Mouse (Mus musculus) gastrocnemius, postnatal 36 days (tissue): ENCODE results near the gene Itgb5. TPM values are rescaled to one million over a fixed set of nuclear protein-coding genes. Genes with fewer than 3 reads are reported as not detected.
A peak's percentile ranks its signal among the peaks of the same experiment; 100 is the strongest.

ENCODE experiments used
- DNase-seq, 2 experiments: peaks; one replicate each; pipeline ENCODE4 v3.0.0; 2022
- intact Hi-C: fragments of 180-260 bp; cut with DNase I; formaldehyde crosslinking; loops from one replicate; pipeline ENCODE4 v1.15.1; 2025
- long read RNA-seq, 2 experiments: library from polyadenylated mRNA; stranded (forward); transcript quantifications; one replicate each; pipeline ENCODE4 v2.0.0; 2021
- total RNA-seq, 2 experiments: library from RNA; stranded (reverse); gene quantifications; 2 replicates each; pipeline ENCODE4 v1.2.3; 2021

The Itgb5 gene
- total RNA-seq = 10 to 100 TPM; 47.5 to 51.9 TPM
- long read RNA-seq, experiment 1, transcript Itgb5-202 (15 exons, 3,282 nt) = major isoform, 6 of 17 reads
- long read RNA-seq, experiment 1, partial matches to known transcripts = 6 of 17 reads
- long read RNA-seq, experiment 1, other reads (novel, unspliced or antisense) = 4 of 17 reads
- long read RNA-seq, experiment 2, transcript Itgb5-202 (15 exons, 3,282 nt) = major isoform, 11 of 30 reads
- long read RNA-seq, experiment 2, partial matches to known transcripts = 17 of 30 reads
- long read RNA-seq, experiment 2, other reads (novel, unspliced or antisense) = 0 of 30 reads

DNA sequence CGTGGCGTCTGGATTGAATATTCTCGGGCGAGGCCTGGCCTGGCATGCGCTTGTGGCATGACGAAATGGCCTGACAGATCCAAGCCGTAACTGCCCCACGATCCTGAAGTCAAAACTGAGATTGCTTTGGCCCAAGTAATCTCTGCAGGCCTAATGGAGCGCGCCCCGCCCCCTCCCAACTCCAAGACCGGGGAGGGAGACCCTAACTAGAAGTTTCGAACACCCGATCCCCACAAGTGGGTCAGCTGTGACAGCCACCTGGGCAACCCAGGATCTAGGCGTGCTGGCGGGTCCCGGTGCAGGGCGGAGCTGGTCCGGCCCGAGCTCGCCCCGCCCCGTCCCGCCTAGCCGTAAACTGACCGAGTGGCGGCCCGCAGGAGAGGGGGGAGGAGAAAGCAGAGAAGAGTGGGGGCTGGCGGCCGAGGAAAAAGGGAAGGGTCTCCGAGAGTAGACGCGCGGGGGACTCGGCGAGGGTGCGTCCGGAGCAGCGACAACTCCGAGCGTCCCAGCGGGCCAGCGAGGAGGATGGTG lies at the start of gene Itgb5:
Gene Itgb5 (plus strand): TSS at position 365 of the 531 bp plus-strand sequence.
- peak; percentile 74 to 75 for DNase-seq
- intact Hi-C loops = no loop called here

DNA sequence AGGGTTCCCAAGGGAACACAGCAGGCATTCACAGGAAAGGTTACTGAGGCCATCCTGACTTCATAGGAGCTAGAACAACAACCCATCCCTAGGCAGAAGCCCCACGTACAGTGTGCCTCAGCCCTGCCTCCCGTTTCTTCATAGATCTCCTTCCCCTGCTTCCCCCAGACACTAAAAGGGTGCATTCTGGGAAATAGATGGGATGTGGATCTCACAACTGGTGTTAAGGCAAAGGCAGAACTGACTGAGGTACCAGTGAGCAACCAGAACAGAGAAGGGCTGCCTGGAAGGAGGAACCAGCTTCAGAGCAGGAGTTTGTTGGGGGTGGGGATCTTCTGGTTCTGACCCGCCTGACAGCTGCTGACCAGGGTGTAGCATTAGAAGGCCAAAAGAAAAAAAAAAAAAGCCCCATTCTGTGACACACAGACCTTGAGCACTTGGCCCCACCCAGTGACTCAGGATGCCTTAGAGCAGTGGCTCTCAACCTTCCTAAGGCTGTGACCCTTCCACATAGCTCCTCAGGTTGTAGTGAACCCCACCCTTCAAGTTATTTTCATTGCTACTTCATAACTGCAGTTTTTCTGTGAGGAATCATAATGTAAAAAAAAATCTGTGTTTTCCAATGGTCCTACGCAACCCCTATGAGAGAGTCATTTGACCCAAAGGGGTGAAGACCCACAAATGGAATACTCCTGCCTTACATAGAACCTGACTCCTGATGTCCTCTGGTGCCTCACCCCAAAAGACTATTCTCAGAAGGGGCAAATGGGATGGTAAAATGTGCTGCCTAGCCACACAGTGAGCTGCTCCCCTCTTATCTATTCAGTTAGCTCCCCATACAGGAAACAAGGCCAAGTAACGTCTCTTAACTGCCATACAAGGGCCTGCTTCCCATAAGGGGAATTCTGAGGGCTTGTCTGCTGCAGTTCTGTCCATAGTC lies 47.4 kb upstream of the Itgb5 start:
- intact Hi-C loops = no loop called here
- DNase-seq = no peak

DNA sequence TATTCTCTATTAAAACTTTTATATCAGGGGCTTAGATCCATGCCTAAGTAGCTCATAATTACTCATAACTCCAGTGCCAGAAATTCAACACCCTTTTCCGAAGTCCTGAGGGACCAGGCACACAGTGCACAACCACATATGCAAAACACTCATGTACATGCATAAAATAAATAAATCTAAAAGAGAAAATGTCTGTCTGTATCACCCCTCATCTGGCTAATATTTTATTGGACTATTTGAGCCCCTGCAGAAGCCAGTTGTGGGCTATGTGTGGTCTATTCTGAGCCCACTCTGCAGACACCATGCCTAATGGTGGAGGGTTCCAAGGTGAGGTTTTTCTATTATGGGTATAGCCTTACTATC lies 46.8 kb upstream of the Itgb5 start:
- intact Hi-C loops = no loop called here
- DNase-seq = no peak

DNA sequence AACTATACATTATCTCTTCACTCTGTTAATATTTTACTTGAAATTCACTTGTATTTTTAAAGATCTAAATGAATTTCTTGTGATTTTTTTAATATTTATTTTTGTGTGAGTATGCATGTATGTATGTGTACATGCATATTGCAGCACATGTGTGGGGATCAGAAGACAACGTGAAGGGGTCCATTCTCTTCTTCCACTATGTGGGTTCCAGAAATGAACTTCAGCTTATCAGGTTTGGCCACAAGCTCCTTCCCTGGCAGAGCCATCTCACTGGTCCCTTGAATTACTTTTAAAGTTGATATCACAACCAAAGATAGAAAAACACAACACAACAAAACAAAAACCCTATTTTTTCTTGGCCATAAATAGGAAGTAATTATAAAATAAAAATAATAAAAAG lies 44.9 kb upstream of the Itgb5 start:
- intact Hi-C loops = no loop called here
- DNase-seq = no peak

DNA sequence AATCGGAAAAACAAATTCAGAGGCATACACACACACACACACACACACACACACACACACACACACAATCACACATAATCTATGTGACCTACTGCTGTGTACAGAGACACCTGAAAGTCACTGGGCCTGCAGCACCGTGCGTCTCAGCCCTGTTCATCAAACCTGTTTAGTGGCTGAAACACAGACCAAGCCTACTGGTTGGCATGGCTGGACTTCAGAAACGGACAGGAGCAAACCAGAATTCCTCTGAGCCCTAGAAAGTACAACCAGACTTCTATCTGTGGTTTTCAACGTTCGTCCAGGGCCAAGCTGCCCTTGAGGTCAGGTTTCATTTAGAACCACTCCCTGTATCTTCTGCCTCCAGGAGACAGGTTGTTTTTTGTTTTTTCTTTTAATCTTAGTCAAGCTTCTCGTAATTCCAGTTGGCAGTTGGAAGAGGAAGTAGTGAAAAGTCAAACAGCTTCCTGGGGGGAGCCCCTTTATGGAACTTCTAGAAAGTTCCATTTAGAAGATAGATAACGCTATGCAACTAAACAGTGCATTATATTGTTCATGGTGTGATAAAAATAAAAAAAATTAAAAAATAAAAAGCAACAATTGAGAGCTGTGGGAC lies 44.3 kb upstream of the Itgb5 start:
- no peak for DNase-seq
- intact Hi-C loops = no loop called here

DNA sequence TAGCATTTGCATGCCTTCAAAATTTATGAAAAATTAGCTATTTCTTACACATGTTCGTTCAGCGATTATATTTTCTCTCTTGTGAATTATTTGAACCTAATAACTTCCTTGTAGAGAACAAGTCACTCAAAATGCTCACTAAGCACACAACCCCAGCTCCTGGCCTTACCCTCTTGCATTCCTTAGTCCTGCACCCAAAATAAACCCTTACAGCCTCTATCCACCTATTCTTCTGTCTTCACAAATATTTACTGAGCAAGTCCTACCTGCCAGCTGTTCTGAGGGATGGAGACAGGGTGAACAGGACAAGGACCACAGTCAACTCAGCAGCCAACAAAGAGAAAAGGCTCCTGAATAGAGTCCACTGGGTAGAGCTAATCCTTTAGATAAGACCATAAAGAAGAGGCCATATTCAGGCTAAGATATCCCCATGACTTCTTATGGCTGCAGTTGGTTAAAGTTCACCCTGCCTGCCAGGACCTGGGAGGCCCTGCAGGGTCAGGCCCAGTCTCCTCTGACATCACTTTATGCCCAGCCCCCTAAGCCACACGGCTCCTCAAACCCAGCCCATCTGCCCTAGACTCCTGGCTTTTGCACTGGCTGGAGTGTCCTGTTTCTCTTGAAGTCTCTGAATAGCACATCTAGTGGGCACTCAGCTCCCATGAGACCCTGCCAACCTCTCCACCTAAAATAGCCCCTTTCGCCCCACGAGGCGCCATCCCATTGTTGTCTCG lies 42.6 kb upstream of the Itgb5 start:
- DNase-seq = no peak
- intact Hi-C loops = no loop called here

GRCm38 (mm10) chr16:33793846-33794791 lies 35.3 kb upstream of the Itgb5 start, which contains the start of gene Muc13:
Gene Muc13 (plus strand): TSS chr16:33794037.
- DNase-seq = no peak
- intact Hi-C loops = no loop called here

GRCm38 (mm10) chr16:33795106-33795505 lies 34.4 kb upstream of the Itgb5 start:
- intact Hi-C loops = loop anchor here (5.0 kb wide), 2 partner anchors 48 to 488 kb away; no protein-coding TSS in a partner anchor
- DNase-seq = no peak

DNA sequence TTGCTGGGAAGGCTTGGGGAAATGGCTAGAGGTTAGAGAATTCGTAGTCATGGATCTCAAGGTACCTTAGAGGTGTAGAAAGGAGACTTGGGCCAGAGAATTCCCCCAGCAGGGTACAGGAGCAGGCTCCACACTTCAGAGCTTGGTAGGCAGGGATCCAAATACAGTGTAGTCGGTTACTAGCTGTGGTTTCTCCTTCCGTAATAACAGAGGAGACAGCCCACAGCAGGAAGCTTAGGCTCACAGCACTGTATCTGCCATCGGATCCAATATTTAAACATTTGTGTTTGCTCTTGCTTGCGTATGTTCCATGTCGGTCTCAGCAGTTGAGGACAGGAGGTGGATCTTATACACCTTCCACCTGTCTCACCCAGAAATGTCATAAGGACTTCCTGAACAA lies 33.6 kb upstream of the Itgb5 start:
- intact Hi-C loops = loop anchor here (5.0 kb wide), 2 partner anchors 49 to 489 kb away; no protein-coding TSS in a partner anchor
- no peak for DNase-seq

DNA sequence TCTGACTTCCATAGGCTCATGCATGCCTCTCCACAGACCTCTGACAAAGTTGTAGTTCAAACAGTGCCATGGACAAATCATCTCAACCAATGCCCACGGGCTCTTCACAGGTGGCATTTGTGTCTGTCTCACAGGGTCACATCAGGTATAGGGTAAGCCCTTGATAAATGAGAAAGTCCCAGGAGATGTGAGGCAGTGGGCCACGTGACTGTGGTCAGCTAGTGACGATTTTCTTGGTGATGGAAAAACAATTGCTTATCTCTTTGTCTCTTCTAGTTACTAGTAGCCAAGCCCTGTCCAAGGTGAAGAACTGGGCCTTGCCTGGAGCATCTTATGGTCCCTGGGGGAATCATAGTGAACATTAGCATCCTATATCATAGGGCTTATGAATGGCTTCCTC lies 32.7 kb upstream of the Itgb5 start:
- no peak for DNase-seq
- intact Hi-C loops = loop anchor here (5.0 kb wide), 2 partner anchors 49 to 489 kb away; no protein-coding TSS in a partner anchor

DNA sequence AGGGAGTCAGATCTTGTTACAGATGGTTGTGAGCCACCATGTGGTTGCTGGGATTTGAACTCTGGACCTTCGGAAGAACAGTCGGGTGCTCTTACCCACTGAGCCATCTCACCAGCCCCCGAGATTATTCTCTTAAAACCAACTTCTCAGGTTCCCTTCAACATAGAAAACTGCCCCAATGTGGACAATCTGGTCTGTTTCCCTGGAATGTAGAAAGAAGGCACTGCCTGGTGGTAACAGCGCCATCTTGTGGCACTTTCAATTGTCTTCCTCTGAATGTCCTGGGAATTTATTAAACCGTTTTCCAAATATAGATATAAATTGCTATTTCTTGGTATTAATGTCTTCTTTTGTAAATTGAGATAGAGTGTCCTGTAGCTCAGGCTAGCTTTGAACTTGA lies 31.6 kb upstream of the Itgb5 start:
- DNase-seq = peak in 1 of 2 experiments; percentile 37
- intact Hi-C loops = loop anchor here (5.0 kb wide), 2 partner anchors 51 to 491 kb away; no protein-coding TSS in a partner anchor

- intact Hi-C loops = no loop called here
- no peak for DNase-seq
Observed at GRCm38 (mm10) chr16:33810002-33810401, 19.5 kb upstream of the Itgb5 start.

DNA sequence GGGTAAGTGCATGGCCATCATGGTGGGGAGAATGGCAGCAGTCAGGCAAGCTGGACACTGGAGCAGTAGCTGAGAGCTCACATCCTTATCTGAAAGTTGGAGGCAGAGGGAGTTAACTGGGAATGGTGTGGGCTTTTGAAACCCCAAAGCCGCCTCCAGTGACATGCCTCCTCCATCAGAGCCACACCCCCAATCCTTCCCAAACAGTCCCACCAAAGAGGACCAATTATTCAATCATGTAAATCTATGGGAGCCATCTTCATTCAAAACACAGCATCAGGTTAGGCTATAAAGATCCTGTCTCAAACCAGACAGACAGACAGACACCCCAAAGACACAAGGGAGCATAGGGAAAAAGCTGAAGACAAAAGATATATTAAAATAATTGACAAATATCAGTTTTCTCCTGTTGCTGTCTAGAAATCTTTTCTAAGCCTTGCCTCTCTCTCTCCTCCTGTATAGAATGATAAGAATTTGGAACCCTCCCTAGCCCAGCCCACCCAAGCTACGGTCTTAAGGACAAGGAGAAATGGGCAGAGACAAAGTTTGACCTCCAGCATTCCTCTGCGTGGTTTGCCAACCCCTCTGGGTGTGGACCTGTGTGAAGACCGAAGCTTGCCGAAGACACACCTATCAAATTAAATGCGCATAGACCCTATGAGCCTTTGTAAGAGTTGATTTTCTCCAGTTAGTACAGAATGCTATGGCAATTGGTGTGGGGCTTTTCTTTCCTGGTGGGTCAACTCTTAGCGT lies 10.9 kb upstream of the Itgb5 start:
- intact Hi-C loops = loop anchor here (5.0 kb wide), 1 partner anchor 169 kb away; no protein-coding TSS in a partner anchor
- no peak for DNase-seq

DNA sequence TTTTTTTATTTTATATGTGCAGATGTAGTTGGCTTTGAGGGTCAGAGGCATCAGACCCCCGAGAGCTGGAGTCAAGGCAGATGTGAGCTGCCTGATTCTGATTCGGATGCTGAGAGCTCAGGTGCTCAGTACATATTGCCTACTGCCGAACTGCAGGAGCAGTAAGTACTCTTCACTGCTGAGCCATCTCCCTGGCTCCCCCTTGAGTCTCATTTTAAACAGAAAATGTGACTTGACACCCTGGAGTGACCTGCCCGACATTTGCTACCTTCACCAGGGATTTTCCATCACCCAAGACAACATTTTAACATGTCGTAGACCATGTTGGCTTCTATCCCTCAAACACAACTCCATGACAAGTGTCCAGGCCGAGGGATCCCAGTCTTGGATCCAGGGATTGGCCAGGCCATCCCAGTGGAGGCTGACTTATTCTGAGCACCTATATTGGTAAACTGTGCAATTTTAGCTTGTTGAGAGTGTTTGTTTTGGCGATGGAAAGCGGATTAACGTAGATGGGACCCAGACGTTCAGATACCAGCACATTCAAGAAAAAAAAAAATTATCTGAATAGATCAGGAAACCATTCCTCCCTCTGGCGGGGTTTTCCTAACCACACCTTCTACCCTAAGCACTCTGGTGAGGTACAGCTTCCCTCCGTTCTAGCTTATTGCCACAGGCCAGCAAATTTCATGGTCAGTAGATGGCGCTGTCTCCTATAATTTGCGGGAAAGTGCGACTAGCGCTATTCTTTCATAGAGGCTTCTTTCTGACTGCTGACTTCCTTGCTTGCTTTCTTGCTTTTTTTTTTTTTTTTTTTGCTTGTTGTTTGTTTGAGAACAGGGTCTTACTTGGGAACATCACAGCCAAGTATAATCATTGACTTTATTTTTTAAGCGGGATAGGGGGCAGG lies 8.9 kb upstream of the Itgb5 start:
- DNase-seq = peak; percentile 69 to 81
- intact Hi-C loops = loop anchor here (1.0 to 5.0 kb wide), 2 partner anchors 130 to 292 kb away; no protein-coding TSS in a partner anchor

GRCm38 (mm10) chr16:33824603-33825002 lies 4.9 kb upstream of the Itgb5 start:
- no peak for DNase-seq
- intact Hi-C loops = loop anchor here (5.0 kb wide), 1 partner anchor 288 kb away; no protein-coding TSS in a partner anchor

- intact Hi-C loops = no loop called here
- DNase-seq = no peak
Observed at GRCm38 (mm10) chr16:33828496-33828895, 969 bp upstream of the Itgb5 start.
